Mouse (Mus musculus) heart, postnatal 0 days (tissue): ENCODE results near the gene Myo9b.

ENCODE experiments used
- CTCF ChIP-seq: IDR thresholded peaks from 2 replicates; pipeline ENCODE4 v1.5.1; 2016; ENCODE audit warnings: antibody characterized with exemption, control low read depth, low read depth
- EP300 ChIP-seq: IDR thresholded peaks from 2 replicates; pipeline ENCODE4 v1.6.1; 2016; ENCODE audit warnings: antibody characterized with exemption, low read depth

- no peak for TF ChIP-seq CTCF
- no peak for TF ChIP-seq EP300
These were observed 94.4 kb downstream of the Myo9b start, which contains the start of gene Use1 for GRCm38 (mm10) chr8:71366771-71367528.
